Mouse (Mus musculus) layer of hippocampus, adult 9-11 months (tissue): ENCODE measurements around the gene Kat7.

ENCODE experiments used
- DNase-seq: peaks from one replicate; pipeline ENCODE4 v3.0.0; 2022

Gene Kat7

GRCm38 (mm10) chr11:95274613-95275012 is 35.4 kb downstream of the Kat7 start:
- DNase-seq = no peak

GRCm38 (mm10) chr11:95273661-95274060 is 36.4 kb downstream of the Kat7 start:
- no peak for DNase-seq

- no peak for DNase-seq
Observed at GRCm38 (mm10) chr11:95266540-95267245, 43.4 kb downstream of the Kat7 start.

GRCm38 (mm10) chr11:95264455-95265013 is 45.5 kb downstream of the Kat7 start:
- DNase-seq = no peak

- no peak for DNase-seq
Observed at GRCm38 (mm10) chr11:95263816-95264454, 46.1 kb downstream of the Kat7 start.

GRCm38 (mm10) chr11:95261178-95261751 is 48.8 kb downstream of the Kat7 start, which contains the start of gene Tac4:
Gene Tac4 (plus strand): TSS chr11:95261529.
- no peak for DNase-seq

GRCm38 (mm10) chr11:95259088-95259849 is 50.8 kb downstream of the Kat7 start:
- DNase-seq = peak; percentile 86

GRCm38 (mm10) chr11:95258490-95258889 is 51.6 kb downstream of the Kat7 start:
- DNase-seq = peak; percentile 72

GRCm38 (mm10) chr11:95257930-95258329 is 52.1 kb downstream of the Kat7 start:
- no peak for DNase-seq

- DNase-seq = no peak
Observed at GRCm38 (mm10) chr11:95255747-95256146, 54.3 kb downstream of the Kat7 start.

- DNase-seq = no peak
Observed at GRCm38 (mm10) chr11:95254165-95254564, 55.9 kb downstream of the Kat7 start.

GRCm38 (mm10) chr11:95252104-95252503 is 57.9 kb downstream of the Kat7 start:
- DNase-seq = no peak

- peak; percentile 58 for DNase-seq
Observed at GRCm38 (mm10) chr11:95251295-95251694, 58.8 kb downstream of the Kat7 start.

GRCm38 (mm10) chr11:95250110-95250509 is 59.9 kb downstream of the Kat7 start:
- peak; percentile 67 for DNase-seq

GRCm38 (mm10) chr11:95247065-95247464 is 63.0 kb downstream of the Kat7 start:
- no peak for DNase-seq

GRCm38 (mm10) chr11:95245456-95245855 is 64.6 kb downstream of the Kat7 start:
- DNase-seq = no peak

GRCm38 (mm10) chr11:95242653-95243052 is 67.4 kb downstream of the Kat7 start:
- DNase-seq = no peak

- no peak for DNase-seq
Observed at GRCm38 (mm10) chr11:95238477-95238876, 71.6 kb downstream of the Kat7 start.

- no peak for DNase-seq
Observed at GRCm38 (mm10) chr11:95232329-95232696, 77.7 kb downstream of the Kat7 start.

GRCm38 (mm10) chr11:95231688-95232328 is 78.2 kb downstream of the Kat7 start:
- DNase-seq = no peak

GRCm38 (mm10) chr11:95227467-95227866 is 82.6 kb downstream of the Kat7 start:
- no peak for DNase-seq

- DNase-seq = no peak
Observed at GRCm38 (mm10) chr11:95225448-95225847, 84.6 kb downstream of the Kat7 start.
